ENCODE assay signal across 24 mouse cellular contexts in genomic region chr13:20205746-20206145, GRCm38 (mm10).
DNase-seq lines count a peak whose midpoint lies in the region; ATAC-seq and TF ChIP-seq lines count a peak whose summit lies in the region.
"Had no signal": no experiment of that assay in that cellular context is flagged by ENCODE, and none has a peak within 500 bp of the region (broad histone marks: within the 10 kb centered on the region; RNA-seq: fewer than 3 reads in every experiment).

No protein-coding gene starts in this region.

- no peak overlapping the region for H3K9ac ChIP-seq in lung, embryonic 16.5 days (ENCODE audit: low read length)
- no peak overlapping the region for H3K9ac ChIP-seq in lung, postnatal 0 days (replicated peaks; ENCODE audit: low read depth)
- H3K9ac ChIP-seq: embryonic facial prominence, embryonic 13.5 days; forebrain, embryonic 13.5 days; heart, embryonic 12.5 days; heart, embryonic 15.5 days; hindbrain, embryonic 13.5 days; intestine, embryonic 15.5 days had no signal

- WGBS in lung, embryonic 16.5 days: 64% methylated on average over 2 of the region's 2 CpGs
- 64% methylated on average over 2 of the region's 2 CpGs for WGBS in lung, postnatal 0 days

- peak; percentile 21; the same call in 1 of the 2 replicates for ATAC-seq in frontal cortex, adult (ENCODE audit: low TSS enrichment)
- ATAC-seq in lung, embryonic 16.5 days (ENCODE audit: low read depth): no peak
- no peak for ATAC-seq in lung, postnatal 0 days
- ATAC-seq: hindbrain, embryonic 16.5 days; intestine, embryonic 15.5 days; Patski had no signal

- TF ChIP-seq CTCF in lung, postnatal 0 days (IDR thresholded peaks at IDR 0.05): no peak

- H3K36me3 ChIP-seq in lung, embryonic 16.5 days (ENCODE audit: control insufficient read depth, insufficient read depth, low read length): peaks cover 3% of the 10 kb centered on the region; the same call in 1 of the 2 replicates
- H3K36me3 ChIP-seq in lung, postnatal 0 days (ENCODE audit: insufficient read depth, low read length): no peaks in the 10 kb centered on the region
- H3K36me3 ChIP-seq: embryonic facial prominence, embryonic 13.5 days; forebrain, embryonic 10.5 days; G1E; heart, embryonic 12.5 days; heart, embryonic 15.5 days; hindbrain, embryonic 10.5 days; hindbrain, embryonic 13.5 days; intestine, embryonic 15.5 days had no signal

- H3K27ac ChIP-seq in lung, embryonic 16.5 days (ENCODE audit: low read length): peak overlapping the region; percentile 18; the same call in 1 of the 2 replicates
- no peak overlapping the region for H3K27ac ChIP-seq in lung, postnatal 0 days (ENCODE audit: low read length)
- H3K27ac ChIP-seq: embryonic facial prominence, embryonic 13.5 days; forebrain, embryonic 10.5 days; forebrain, embryonic 13.5 days; heart, embryonic 15.5 days; hindbrain, embryonic 10.5 days; hindbrain, embryonic 13.5 days; intestine, embryonic 15.5 days had no signal

- no peaks in the 10 kb centered on the region for H3K9me3 ChIP-seq in lung, embryonic 16.5 days (ENCODE audit: control insufficient read depth, low read length)
- no peaks in the 10 kb centered on the region for H3K9me3 ChIP-seq in lung, postnatal 0 days (ENCODE audit: low read length)
- H3K9me3 ChIP-seq: embryonic facial prominence, embryonic 13.5 days; forebrain, embryonic 10.5 days; forebrain, embryonic 13.5 days; G1E; heart, embryonic 12.5 days; heart, embryonic 15.5 days; hindbrain, embryonic 10.5 days; hindbrain, embryonic 13.5 days; intestine, embryonic 15.5 days had no signal

- TF ChIP-seq EP300 in lung, postnatal 0 days (IDR thresholded peaks at IDR 0.05): no peak

- peaks cover 18% of the 10 kb centered on the region for H3K4me1 ChIP-seq in lung, embryonic 16.5 days (replicated peaks; ENCODE audit: control insufficient read depth, insufficient read depth, low read length)
- H3K4me1 ChIP-seq in lung, postnatal 0 days (ENCODE audit: insufficient read depth, low read depth, low read length): no peaks in the 10 kb centered on the region
- H3K4me1 ChIP-seq: forebrain, embryonic 10.5 days; forebrain, embryonic 13.5 days; heart, embryonic 12.5 days; hindbrain, embryonic 10.5 days; hindbrain, embryonic 13.5 days; intestine, embryonic 15.5 days had no signal

- no peaks in the 10 kb centered on the region for H3K27me3 ChIP-seq in lung, embryonic 16.5 days (ENCODE audit: control insufficient read depth, insufficient read depth, low read depth, low read length)
- H3K27me3 ChIP-seq in lung, postnatal 0 days (replicated peaks; ENCODE audit: insufficient read depth, low read length): no peaks in the 10 kb centered on the region
- H3K27me3 ChIP-seq: CH12.LX; embryonic facial prominence, embryonic 13.5 days; forebrain, embryonic 13.5 days; heart, embryonic 12.5 days; heart, embryonic 15.5 days; hindbrain, embryonic 13.5 days; intestine, embryonic 15.5 days; Patski had no signal

- H3K4me2 ChIP-seq in lung, embryonic 16.5 days (ENCODE audit: low read depth, low read length): no peak overlapping the region
- H3K4me2 ChIP-seq in lung, postnatal 0 days (replicated peaks; ENCODE audit: low read depth, low read length): no peak overlapping the region
- H3K4me2 ChIP-seq: embryonic facial prominence, embryonic 13.5 days; forebrain, embryonic 13.5 days; heart, embryonic 12.5 days; heart, embryonic 15.5 days; hindbrain, embryonic 13.5 days; intestine, embryonic 15.5 days had no signal

- no peak overlapping the region for H3K4me3 ChIP-seq in lung, embryonic 16.5 days (ENCODE audit: low read length)
- H3K4me3 ChIP-seq in lung, postnatal 0 days (ENCODE audit: low read depth, low read length): no peak overlapping the region
- H3K4me3 ChIP-seq: embryonic facial prominence, embryonic 13.5 days; forebrain, embryonic 10.5 days; forebrain, embryonic 13.5 days; heart, embryonic 12.5 days; heart, embryonic 15.5 days; hindbrain, embryonic 10.5 days; hindbrain, embryonic 13.5 days; intestine, embryonic 15.5 days had no signal

- DNase-seq in frontal cortex, postnatal 25 days (ENCODE audit: low spot score in 2 of 2): no peak
- DNase-seq in lung, postnatal 0 days (ENCODE audit: low spot score): no peak
- peak; percentile 24 for DNase-seq in adipocyte (ENCODE audit: low spot score)
- DNase-seq in cerebellum, postnatal 4 days (ENCODE audit: low spot score in 2 of 2): no peak
- DNase-seq: B cell, adult 2 months; cerebellum, adult 11-12 months; cerebellum, adult 8-10 months; gastrocnemius, postnatal 25 days; heart, postnatal 10 days; heart, postnatal 36 days had no signal
